Mouse (Mus musculus) testis, adult 2 months (tissue): ENCODE results near the gene Rab37. TPM values are rescaled to one million over a fixed set of nuclear protein-coding genes. Genes with fewer than 3 reads are reported as not detected.

ENCODE experiments used
- H3K27ac ChIP-seq: fragments of 200-500 bp; 2 replicates; pipeline ENCODE4 v1.5.1; 2012; ENCODE audit warnings: low read depth, low read length; ENCODE audit not compliant: control insufficient read depth, insufficient read depth
- H3K27me3 ChIP-seq: fragments of 200-500 bp; 2 replicates; pipeline ENCODE4 v1.6.1; 2012; ENCODE audit warnings: mild to moderate bottlenecking, low read length, moderate library complexity; ENCODE audit not compliant: control insufficient read depth, insufficient read depth
- H3K36me3 ChIP-seq: fragments of 200-500 bp; 2 replicates; pipeline ENCODE4 v1.6.1; 2012; ENCODE audit warnings: mild to moderate bottlenecking, low read length; ENCODE audit not compliant: control insufficient read depth, insufficient read depth
- H3K4me1 ChIP-seq: fragments of 200-500 bp; 2 replicates; pipeline ENCODE4 v1.6.1; 2012; ENCODE audit warnings: low read length; ENCODE audit not compliant: control insufficient read depth, insufficient read depth
- H3K4me3 ChIP-seq: fragments of 200-500 bp; 2 replicates; pipeline ENCODE4 v1.5.1; 2012; ENCODE audit warnings: low read depth, mild to moderate bottlenecking, low read length, moderate library complexity, mixed read lengths; ENCODE audit not compliant: control insufficient read depth
- CTCF ChIP-seq: fragments of 200-500 bp; IDR thresholded peaks from 2 replicates; pipeline ENCODE4 v1.5.1; 2012; ENCODE audit warnings: low read depth, mild to moderate bottlenecking, inconsistent platforms, low read length, moderate library complexity; ENCODE audit not compliant: control insufficient read depth, insufficient read depth, insufficient replicate concordance
- POLR2A ChIP-seq: fragments of 200-500 bp; IDR thresholded peaks from 2 replicates; pipeline ENCODE4 v1.6.1; 2012; ENCODE audit warnings: low read depth, mild to moderate bottlenecking, inconsistent platforms, low read length, moderate library complexity; ENCODE audit not compliant: control insufficient read depth
- polyA plus RNA-seq: library from polyadenylated mRNA; depleted of rRNA; stranded (reverse); fragments of >200 nt; gene quantifications from 2 replicates; pipeline ENCODE4 v1.2.3, GENCODE M21; 2012

The Rab37 gene
- polyA plus RNA-seq, 1 experiment: not detected

GRCm38 (mm10) chr11:115101615-115102051 is 10.4 kb downstream of the Rab37 start:
- Histone ChIP-seq H3K4me3 (no peak overlapping the region), H3K36me3 (no peaks in the 10 kb centered on the region), H3K4me1 (peaks cover 4% of the 10 kb centered on the region; the same call in 1 of the 2 replicates), H3K27me3 (no peaks in the 10 kb centered on the region), H3K27ac (no peak overlapping the region)
- TF ChIP-seq CTCF: no peak
- TF ChIP-seq POLR2A: no peak

- no peaks in the 10 kb centered on the region for H3K27me3 ChIP-seq
- H3K27ac ChIP-seq: no peak overlapping the region
- no peak overlapping the region for H3K4me3 ChIP-seq
- H3K4me1 ChIP-seq: peaks cover 4% of the 10 kb centered on the region; the same call in 1 of the 2 replicates
- TF ChIP-seq CTCF (no peak), POLR2A (no peak)
- no peaks in the 10 kb centered on the region for H3K36me3 ChIP-seq
Observed at GRCm38 (mm10) chr11:115102116-115102515, 10.9 kb downstream of the Rab37 start.

- Histone ChIP-seq H3K4me3 (no peak overlapping the region; the same call in 1 of the 2 replicates), H3K36me3 (no peaks in the 10 kb centered on the region)
Observed at GRCm38 (mm10) chr11:115103470-115104413, 12.5 kb downstream of the Rab37 start.

GRCm38 (mm10) chr11:115104769-115105563 is 13.7 kb downstream of the Rab37 start:
- no peak for TF ChIP-seq POLR2A
- no peak for TF ChIP-seq CTCF
- H3K4me3 ChIP-seq: no peak overlapping the region
- no peaks in the 10 kb centered on the region for H3K36me3 ChIP-seq
- H3K4me1 ChIP-seq: peaks cover 4% of the 10 kb centered on the region; the same call in 1 of the 2 replicates
- no peak overlapping the region for H3K27ac ChIP-seq
- H3K27me3 ChIP-seq: no peaks in the 10 kb centered on the region

More at GRCm38 (mm10) chr11:115103470-115104413, 12.5 kb downstream of the Rab37 start:
- Histone ChIP-seq H3K27me3 (no peaks in the 10 kb centered on the region), H3K4me1 (peaks cover 4% of the 10 kb centered on the region; the same call in 1 of the 2 replicates), H3K27ac (no peak overlapping the region)
- no peak for TF ChIP-seq POLR2A
- no peak for TF ChIP-seq CTCF

- H3K27me3 ChIP-seq: no peaks in the 10 kb centered on the region
- TF ChIP-seq POLR2A (no peak), CTCF (no peak)
- no peak overlapping the region for H3K4me3 ChIP-seq
- H3K27ac ChIP-seq: no peak overlapping the region
- H3K4me1 ChIP-seq: peaks cover 4% of the 10 kb centered on the region; the same call in 1 of the 2 replicates
- H3K36me3 ChIP-seq: no peaks in the 10 kb centered on the region
Observed at GRCm38 (mm10) chr11:115106638-115107037, 15.4 kb downstream of the Rab37 start.

- TF ChIP-seq POLR2A (no peak), CTCF (no peak)
- no peaks in the 10 kb centered on the region for H3K27me3 ChIP-seq
- no peak overlapping the region for H3K4me3 ChIP-seq
- H3K36me3 ChIP-seq: no peaks in the 10 kb centered on the region
- peaks cover 4% of the 10 kb centered on the region; the same call in 1 of the 2 replicates for H3K4me1 ChIP-seq
- no peak overlapping the region for H3K27ac ChIP-seq
Observed at GRCm38 (mm10) chr11:115107403-115107916, 16.2 kb downstream of the Rab37 start.

- Histone ChIP-seq H3K4me3 (no peak overlapping the region), H3K27me3 (no peaks in the 10 kb centered on the region), H3K27ac (no peak overlapping the region), H3K4me1 (peaks cover 4% of the 10 kb centered on the region; the same call in 1 of the 2 replicates), H3K36me3 (no peaks in the 10 kb centered on the region)
- no peak for TF ChIP-seq POLR2A
- TF ChIP-seq CTCF: no peak
Observed at GRCm38 (mm10) chr11:115108176-115108575, 16.9 kb downstream of the Rab37 start.
